ENCODE assay signal across 14 mouse cellular contexts in genomic region chr11:38600971-38601370, GRCm38 (mm10).
DNase-seq lines count a peak whose midpoint lies in the region; ATAC-seq and TF ChIP-seq lines count a peak whose summit lies in the region.
"Had no signal": no experiment of that assay in that cellular context is flagged by ENCODE, and none has a peak within 500 bp of the region (broad histone marks: within the 10 kb centered on the region; RNA-seq: fewer than 3 reads in every experiment).

No protein-coding gene starts in this region.

- no peak overlapping the region for H3K27ac ChIP-seq in liver, adult 2 months (replicated peaks; ENCODE audit: insufficient read depth, low read depth, low read length)
- no peak overlapping the region for H3K27ac ChIP-seq in liver, embryonic 12.5 days
- H3K27ac ChIP-seq: hindbrain, embryonic 10.5 days; liver, embryonic 13.5 days had no signal

- no peaks in the 10 kb centered on the region for H3K27me3 ChIP-seq in liver, adult 2 months (ENCODE audit: control insufficient read depth, insufficient read depth, low read length)
- H3K27me3 ChIP-seq in liver, embryonic 12.5 days (replicated peaks), result no peaks in the 10 kb centered on the region
- H3K27me3 ChIP-seq: liver, embryonic 13.5 days had no signal

- no peak overlapping the region for H3K4me3 ChIP-seq in liver, adult 2 months (ENCODE audit: insufficient read depth, low read depth, low read length)
- no peak overlapping the region for H3K4me3 ChIP-seq in liver, embryonic 12.5 days
- H3K4me3 ChIP-seq in lung, adult 2 months (replicated peaks; ENCODE audit: extremely low read depth, low read depth, low read length), result no peak overlapping the region
- H3K4me3 ChIP-seq: hindbrain, embryonic 10.5 days; liver, embryonic 13.5 days had no signal

- peak; percentile 24 to 47 for DNase-seq in cerebellum, postnatal 25 days
- no peak for DNase-seq in cerebellum, adult 11 months
- DNase-seq in liver, adult 2 months (ENCODE audit: extremely low read depth, low read depth, low spot score), result peak; percentile 89
- DNase-seq in layer of hippocampus, postnatal 36 days, result peak; percentile 13 to 25
- peak; percentile 29 for DNase-seq in telencephalon, adult 2 months (ENCODE audit: low read depth, low spot score)
- DNase-seq in urinary bladder, postnatal 4 days (ENCODE audit: low spot score in 2 of 2), result no peak
- no peak for DNase-seq in lung, adult 2 months
- DNase-seq: B cell, adult 2 months; cerebellum, adult 11-12 months; kidney, adult 18-20 months; liver, embryonic 13.5 days; lung, postnatal 36 days had no signal

- no peak for ATAC-seq in liver, embryonic 12.5 days

- no peaks in the 10 kb centered on the region for H3K79me2 ChIP-seq in liver, adult 2 months (ENCODE audit: control insufficient read depth, insufficient read depth, low read length)

- TF ChIP-seq POLR2A in liver, adult 2 months (IDR thresholded peaks at IDR 0.05; ENCODE audit: extremely low read depth, insufficient read depth, low read length), result no peak
- no peak for TF ChIP-seq POLR2A in lung, adult 2 months (IDR thresholded peaks at IDR 0.05; ENCODE audit: borderline replicate concordance, extremely low read depth, low read depth, low read length)

- no peak overlapping the region for H3K4me2 ChIP-seq in liver, embryonic 12.5 days
- H3K4me2 ChIP-seq: liver, embryonic 13.5 days had no signal

- H3K36me3 ChIP-seq in liver, adult 2 months (ENCODE audit: control insufficient read depth, insufficient read depth, low read length), result no peaks in the 10 kb centered on the region
- H3K36me3 ChIP-seq in liver, embryonic 12.5 days, result no peaks in the 10 kb centered on the region
- H3K36me3 ChIP-seq: hindbrain, embryonic 10.5 days; liver, embryonic 13.5 days had no signal

- no peak for TF ChIP-seq CTCF in liver, adult 2 months (IDR thresholded peaks at IDR 0.05; ENCODE audit: low read depth, low read length)
- TF ChIP-seq CTCF in lung, adult 2 months (IDR thresholded peaks at IDR 0.05; ENCODE audit: insufficient read depth, low read length), result no peak

- WGBS in liver, adult 2 months, result 18% methylated on average over 4 of the region's 4 CpGs
- WGBS in liver, embryonic 12.5 days (ENCODE audit: insufficient replicate concordance), result 42% methylated on average over 4 of the region's 4 CpGs
- 25% methylated on average over 4 of the region's 4 CpGs for WGBS in lung, adult 2 months

- H3K9me3 ChIP-seq in liver, embryonic 12.5 days (replicated peaks), result no peaks in the 10 kb centered on the region
- H3K9me3 ChIP-seq: hindbrain, embryonic 10.5 days; liver, embryonic 13.5 days had no signal

- no peaks in the 10 kb centered on the region; the same call in 1 of the 2 replicates for H3K4me1 ChIP-seq in liver, adult 2 months (ENCODE audit: control insufficient read depth, insufficient read depth, low read length)
- no peaks in the 10 kb centered on the region for H3K4me1 ChIP-seq in liver, embryonic 12.5 days
- H3K4me1 ChIP-seq in lung, adult 2 months (ENCODE audit: control insufficient read depth, insufficient read depth, low read length), result no peaks in the 10 kb centered on the region
- H3K4me1 ChIP-seq: hindbrain, embryonic 10.5 days; liver, embryonic 13.5 days had no signal

- no peak overlapping the region for H3K9ac ChIP-seq in liver, adult 2 months (ENCODE audit: low read depth, low read length)
- no peak overlapping the region for H3K9ac ChIP-seq in liver, embryonic 12.5 days
- H3K9ac ChIP-seq: liver, embryonic 13.5 days had no signal

Comparison
In these comparisons a context has a peak if more than half of its experiments do, and no peak if none do; other contexts are left out.
1. DNase-seq: peak in cerebellum, postnatal 25 days (2 of 2), liver, adult 2 months (single experiment), layer of hippocampus, postnatal 36 days (2 of 2) and telencephalon, adult 2 months (single experiment); none in cerebellum, adult 11 months (single experiment), urinary bladder, postnatal 4 days (0 of 2) and lung, adult 2 months (single experiment).